Mouse (Mus musculus) liver, embryonic 16.5 days (tissue): ENCODE data around the gene Serhl. TPM values are rescaled to one million over a fixed set of nuclear protein-coding genes. Genes with fewer than 3 reads are reported as not detected.
A peak's percentile ranks its signal among the peaks of the same experiment; 100 is the strongest.

Experiments
- ATAC-seq: fragments of 200-750 bp; cut with Nextera tagmentation; 2 replicates; pipeline ENCODE4 v1.8.0; 2017; ENCODE audit warnings: low read depth, mild to moderate bottlenecking, moderate number of reproducible peaks, moderate library complexity
- H3K27ac ChIP-seq: fragments of 300-500 bp; sonication (generic); 2 replicates; pipeline ENCODE4 v1.5.1; 2014; ENCODE audit warnings: mild to moderate bottlenecking, low read length
- H3K27me3 ChIP-seq: fragments of 300-500 bp; sonication (generic); 2 replicates; pipeline ENCODE4 v1.6.1; 2014; ENCODE audit warnings: low read depth, low read length, mixed read lengths; ENCODE audit not compliant: control insufficient read depth, insufficient read depth
- H3K36me3 ChIP-seq: fragments of 300-500 bp; sonication (generic); 2 replicates; pipeline ENCODE4 v1.6.1; 2014; ENCODE audit warnings: mild to moderate bottlenecking; ENCODE audit not compliant: control insufficient read depth, insufficient read depth
- H3K4me1 ChIP-seq: fragments of 300-500 bp; sonication (generic); 2 replicates; pipeline ENCODE4 v1.6.1; 2014; ENCODE audit warnings: low read depth, low read length, mixed read lengths; ENCODE audit not compliant: control insufficient read depth
- H3K4me2 ChIP-seq: fragments of 300-500 bp; sonication (generic); 2 replicates; pipeline ENCODE4 v1.6.1; 2014; ENCODE audit warnings: low read depth, low read length, mixed read lengths
- H3K4me3 ChIP-seq: fragments of 300-500 bp; sonication (generic); 2 replicates; pipeline ENCODE4 v1.5.1; 2014; ENCODE audit warnings: low read depth, mild to moderate bottlenecking, low read length
- H3K9ac ChIP-seq: fragments of 300-500 bp; sonication (generic); 2 replicates; pipeline ENCODE4 v1.6.1; 2014; ENCODE audit warnings: low read depth, low read length
- H3K9me3 ChIP-seq: fragments of 300-500 bp; sonication (generic); replicated peaks from 2 replicates; pipeline ENCODE4 v1.6.1; 2016; ENCODE audit warnings: low read length; ENCODE audit not compliant: control insufficient read depth
- WGBS: fragments of 180-500 bp; shearing (Covaris S2); extraction: QIAGEN DNeasy Blood & Tissue Kit; methylation state at CpG from one replicate; pipeline ENCODE4 v1.1.7; 2014; ENCODE audit not compliant: insufficient replicate concordance; 5-methylcytosine and 5-hydroxymethylcytosine counted together
- polyA plus RNA-seq: library from polyadenylated mRNA; unstranded; fragments of >200 nt; fragmentation: Nextera tagmentation; extraction: Ambion mirVana; gene quantifications from 2 replicates; pipeline ENCODE4 v1.2.1, GENCODE M21; 2015

Serhl gene
- polyA plus RNA-seq, 1 experiment from 2014 or later, result 16.6 TPM

DNA sequence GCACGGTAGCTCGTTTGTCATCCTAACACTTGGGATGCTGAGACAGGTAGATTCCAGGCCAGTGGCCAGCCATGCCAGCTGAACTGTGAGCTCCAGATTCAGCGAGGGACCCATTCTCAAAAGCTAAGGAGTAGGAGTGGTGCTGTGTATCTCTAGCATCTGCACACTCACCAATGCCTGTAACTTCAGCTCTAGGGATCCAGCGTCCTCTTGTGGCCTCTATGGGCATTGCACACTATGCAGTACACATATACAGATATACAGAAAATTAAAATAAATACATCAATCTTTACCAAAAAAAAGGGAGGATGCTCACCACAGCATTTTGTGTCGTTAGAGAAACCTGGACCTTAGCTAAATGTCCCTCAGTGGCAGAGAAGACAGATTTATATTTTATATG is 17.6 kb upstream of the Serhl start:
- no peaks in the 10 kb centered on the region for H3K4me1 ChIP-seq
- no peak for ATAC-seq
- no peak overlapping the region for H3K9ac ChIP-seq
- no peak overlapping the region for H3K27ac ChIP-seq
- WGBS, result 67% methylated on average over 5 of the region's 5 CpGs
- peaks cover 4% of the 10 kb centered on the region for H3K27me3 ChIP-seq
- H3K4me2 ChIP-seq, result no peak overlapping the region
- no peaks in the 10 kb centered on the region for H3K36me3 ChIP-seq
- H3K4me3 ChIP-seq, result no peak overlapping the region
- no peaks in the 10 kb centered on the region for H3K9me3 ChIP-seq

DNA sequence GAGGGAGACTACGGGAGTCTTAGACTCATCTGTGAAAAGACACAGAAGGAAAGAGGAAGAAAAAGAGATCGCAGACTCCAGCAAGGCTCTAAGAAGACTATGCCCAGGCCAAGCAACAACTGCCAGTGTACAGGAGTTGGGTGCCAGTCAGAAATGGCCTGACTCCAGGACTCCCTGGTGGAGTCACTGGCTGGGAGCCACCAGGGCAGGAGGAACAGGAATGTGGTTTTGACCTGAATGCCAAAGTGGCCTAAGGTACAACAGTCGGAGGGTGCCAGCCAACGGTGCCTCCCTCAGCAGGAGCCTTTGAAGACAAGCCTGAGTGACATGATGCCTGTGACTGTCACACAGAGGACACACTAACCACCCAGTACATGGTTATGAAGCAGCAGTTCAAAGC is 15.1 kb upstream of the Serhl start:
- Histone ChIP-seq H3K4me3 (no peak overlapping the region), H3K9ac (no peak overlapping the region), H3K27ac (no peak overlapping the region), H3K4me2 (no peak overlapping the region), H3K27me3 (peaks cover 7% of the 10 kb centered on the region), H3K36me3 (no peaks in the 10 kb centered on the region), H3K4me1 (no peaks in the 10 kb centered on the region), H3K9me3 (no peaks in the 10 kb centered on the region)
- no peak for ATAC-seq
- WGBS, result 60% methylated on average over 4 of the region's 4 CpGs

- Histone ChIP-seq H3K27me3 (peaks cover 7% of the 10 kb centered on the region), H3K36me3 (no peaks in the 10 kb centered on the region), H3K4me3 (no peak overlapping the region), H3K4me1 (no peaks in the 10 kb centered on the region), H3K4me2 (no peak overlapping the region; the same call in 1 of the 2 replicates), H3K27ac (no peak overlapping the region), H3K9me3 (no peaks in the 10 kb centered on the region), H3K9ac (no peak overlapping the region)
- 10% methylated on average over 27 of the region's 27 CpGs for WGBS
- no peak for ATAC-seq
Observed at GRCm38 (mm10) chr15:83075607-83076525, 13.4 kb upstream of the Serhl start.

- H3K4me1 ChIP-seq, result peaks cover 2% of the 10 kb centered on the region; the same call in 1 of the 2 replicates
- no peak overlapping the region for H3K4me3 ChIP-seq
- no peaks in the 10 kb centered on the region for H3K36me3 ChIP-seq
- no peak overlapping the region for H3K4me2 ChIP-seq
- H3K27ac ChIP-seq, result no peak overlapping the region
- H3K9me3 ChIP-seq, result no peaks in the 10 kb centered on the region
- ATAC-seq, result no peak
- WGBS, result 46% methylated on average over 5 of the region's 5 CpGs
- no peak overlapping the region for H3K9ac ChIP-seq
- H3K27me3 ChIP-seq, result no peaks in the 10 kb centered on the region
Observed at GRCm38 (mm10) chr15:83083530-83083929, 5.8 kb upstream of the Serhl start.

DNA sequence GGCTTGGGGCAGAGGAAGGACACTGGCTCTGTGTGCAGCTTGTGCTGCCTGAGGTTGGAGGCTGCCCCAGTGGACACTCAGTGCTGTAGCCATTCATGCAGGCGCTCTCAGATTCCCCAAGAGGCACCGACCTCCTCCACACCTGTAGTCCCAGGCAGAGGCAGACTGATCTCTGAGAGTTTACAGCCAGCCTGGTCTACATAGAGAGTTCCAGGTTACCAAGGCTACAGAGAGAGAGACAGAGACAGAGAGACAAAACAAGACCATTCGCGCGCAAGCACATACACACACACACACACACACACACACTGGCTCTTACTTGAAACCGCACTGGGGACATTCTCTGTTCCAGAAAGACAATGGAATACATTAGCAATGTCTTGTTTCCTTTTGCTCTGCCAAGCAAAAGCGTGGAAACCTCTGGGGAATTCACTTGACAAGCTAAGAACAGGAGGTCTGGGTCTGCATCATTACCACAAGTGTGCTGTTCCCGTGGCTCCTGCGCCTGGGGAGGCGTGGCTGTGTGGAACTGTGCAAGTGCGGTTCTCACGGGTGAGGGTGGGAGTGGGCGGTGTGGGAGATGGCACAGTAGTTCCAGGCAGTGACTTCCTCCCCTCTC is 5.2 kb upstream of the Serhl start:
- H3K9ac ChIP-seq, result no peak overlapping the region
- no peak overlapping the region for H3K4me3 ChIP-seq
- no peaks in the 10 kb centered on the region for H3K9me3 ChIP-seq
- peaks cover 6% of the 10 kb centered on the region for H3K4me1 ChIP-seq
- no peak overlapping the region for H3K4me2 ChIP-seq
- no peak overlapping the region for H3K27ac ChIP-seq
- WGBS, result 48% methylated on average over 13 of the region's 13 CpGs
- peaks cover 2% of the 10 kb centered on the region for H3K27me3 ChIP-seq
- no peak for ATAC-seq
- no peaks in the 10 kb centered on the region for H3K36me3 ChIP-seq

- H3K36me3 ChIP-seq, result no peaks in the 10 kb centered on the region
- H3K4me3 ChIP-seq, result no peak overlapping the region
- peaks cover 6% of the 10 kb centered on the region for H3K4me1 ChIP-seq
- H3K9ac ChIP-seq, result no peak overlapping the region
- WGBS, result 28% methylated on average over 7 of the region's 7 CpGs
- no peak overlapping the region for H3K27ac ChIP-seq
- H3K27me3 ChIP-seq, result peaks cover 9% of the 10 kb centered on the region
- no peaks in the 10 kb centered on the region for H3K9me3 ChIP-seq
- ATAC-seq, result peak; percentile 45; the same call in 1 of the 2 replicates
- H3K4me2 ChIP-seq, result no peak overlapping the region
Observed at GRCm38 (mm10) chr15:83085901-83086300, 3.4 kb upstream of the Serhl start.

DNA sequence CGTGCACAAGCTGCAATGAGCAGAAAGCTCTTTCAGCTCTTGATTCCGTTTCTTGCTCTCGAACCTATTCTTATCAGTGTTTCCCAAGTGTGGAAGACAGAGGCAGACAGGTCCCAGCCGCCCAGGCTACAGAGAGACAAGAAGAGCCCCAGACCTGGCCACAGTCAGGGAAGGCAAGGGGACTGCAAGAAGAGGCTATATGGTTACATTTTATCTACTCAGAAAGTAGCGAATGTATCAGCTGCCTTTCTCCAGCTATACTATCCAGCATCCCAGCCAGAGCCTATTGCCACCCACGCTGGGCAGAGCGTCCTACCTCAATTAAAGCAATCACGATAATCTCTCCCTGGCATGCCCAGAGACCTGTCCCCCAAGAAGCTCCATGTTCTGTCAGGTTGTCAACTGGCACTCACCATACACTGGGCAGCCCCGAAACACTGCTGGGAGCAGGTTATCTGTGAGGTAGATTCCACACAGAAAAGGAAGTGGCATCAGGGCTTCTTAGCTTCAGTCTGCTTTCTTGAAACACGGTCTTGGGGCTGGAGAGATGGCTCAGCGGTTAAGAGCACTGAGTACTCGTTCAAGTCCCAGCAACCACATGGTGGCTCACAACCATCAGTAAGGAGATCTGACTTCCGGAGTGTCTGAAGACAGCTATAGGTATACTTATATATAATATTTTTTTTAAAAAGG is 2.5 kb upstream of the Serhl start:
- peaks cover 6% of the 10 kb centered on the region for H3K4me1 ChIP-seq
- no peak overlapping the region for H3K4me3 ChIP-seq
- no peak overlapping the region for H3K27ac ChIP-seq
- 44% methylated on average over 13 of the region's 13 CpGs for WGBS
- no peaks in the 10 kb centered on the region for H3K36me3 ChIP-seq
- H3K4me2 ChIP-seq, result no peak overlapping the region
- no peak for ATAC-seq
- no peaks in the 10 kb centered on the region for H3K9me3 ChIP-seq
- H3K27me3 ChIP-seq, result peaks cover 9% of the 10 kb centered on the region
- H3K9ac ChIP-seq, result no peak overlapping the region

DNA sequence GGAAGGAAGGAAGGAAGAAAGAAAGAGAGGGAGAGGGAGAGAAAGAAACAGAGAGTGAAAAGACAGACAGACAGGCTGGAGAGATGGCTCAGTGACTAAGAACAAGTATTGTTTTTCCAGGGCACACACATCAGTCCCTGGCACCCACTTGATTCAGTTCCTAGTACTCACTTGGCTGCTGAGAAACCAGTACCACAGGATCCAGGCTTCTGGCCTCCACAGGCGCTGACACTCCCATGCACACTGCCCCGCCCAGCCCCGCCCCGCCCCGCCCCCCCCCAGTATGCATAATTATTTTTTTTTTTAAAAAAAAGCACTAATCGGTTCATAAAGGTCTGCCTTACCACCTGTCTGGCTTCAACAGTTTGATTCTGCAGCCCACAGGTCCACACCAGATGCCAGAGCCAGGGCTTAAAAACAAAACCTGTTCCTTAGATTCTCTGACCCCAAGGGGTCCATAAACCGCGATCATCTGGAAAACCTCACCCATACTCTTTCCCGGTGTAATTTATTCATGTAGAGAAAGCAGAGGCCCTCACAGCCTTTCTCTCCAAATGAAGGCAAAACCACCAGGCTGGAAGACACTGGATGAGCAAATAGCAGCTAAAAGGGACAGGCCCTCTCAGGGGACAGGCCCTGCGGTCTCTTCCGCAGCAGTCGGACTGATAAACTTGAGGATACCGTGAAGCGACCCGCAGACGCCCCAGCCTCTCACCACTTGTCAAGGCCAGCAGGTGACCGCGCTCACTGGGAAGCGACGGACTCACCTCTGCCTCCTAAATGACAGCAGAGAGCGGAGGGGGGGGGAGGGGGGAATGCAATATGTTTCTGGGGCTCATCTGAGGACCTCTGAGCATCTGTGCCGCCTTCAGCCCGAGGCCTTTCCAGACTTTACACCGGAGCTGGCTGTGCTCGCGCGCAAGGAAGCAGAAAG is 544 bp upstream of the Serhl start:
- Histone ChIP-seq H3K27ac (no peak overlapping the region), H3K9me3 (no peaks in the 10 kb centered on the region), H3K4me2 (peak overlapping the region; percentile 26; the same call in 1 of the 2 replicates), H3K27me3 (peaks cover 9% of the 10 kb centered on the region), H3K4me1 (peaks cover 6% of the 10 kb centered on the region), H3K36me3 (no peaks in the 10 kb centered on the region), H3K4me3 (0 out of 2 replicates have a peak overlapping the region, but pooled peaks have one; percentile 2), H3K9ac (no peak overlapping the region)
- ATAC-seq, result no peak
- 15% methylated on average over 27 of the region's 27 CpGs for WGBS
